Mouse (Mus musculus): ENCODE measurements around the gene Ttc39d.
"Not testable (repeated sequence)": the region's sequence is repeated elsewhere in the genome, so short reads cannot be mapped to it uniquely, and the experiment has no call there.

The Ttc39d gene

GRCm38 (mm10) chr17:80206671-80207581 lies at the start of gene Ttc39d, which contains the start of gene Srsf7:
Gene Ttc39d, plus strand, starts transcription at chr17:80207460.
Gene Srsf7, minus strand, starts transcription at chr17:80207307.
- peak; percentile 100 for DNase-seq (ENCODE audit: low spot score)

GRCm38 (mm10) chr17:80157489-80157888 lies 49.8 kb upstream of the Ttc39d start:
- DNase-seq (ENCODE audit: low spot score), result no peak

- no peak for DNase-seq (ENCODE audit: low spot score)
These were observed 46.8 kb upstream of the Ttc39d start for GRCm38 (mm10) chr17:80160454-80160853.

GRCm38 (mm10) chr17:80163991-80164390 lies 43.3 kb upstream of the Ttc39d start:
- no peak for DNase-seq (ENCODE audit: low spot score)

GRCm38 (mm10) chr17:80165741-80166140 lies 41.5 kb upstream of the Ttc39d start:
- no peak for DNase-seq (ENCODE audit: low spot score)

GRCm38 (mm10) chr17:80166346-80166745 lies 40.9 kb upstream of the Ttc39d start:
- no peak for DNase-seq (ENCODE audit: low spot score)

- DNase-seq (ENCODE audit: low spot score), result no peak
These were observed 39.8 kb upstream of the Ttc39d start for GRCm38 (mm10) chr17:80167436-80167835.

- peak; percentile 31 for DNase-seq (ENCODE audit: low spot score)
These were observed 39.4 kb upstream of the Ttc39d start for GRCm38 (mm10) chr17:80167851-80168251.

GRCm38 (mm10) chr17:80168425-80169182 lies 38.7 kb upstream of the Ttc39d start:
- peak; percentile 63 for DNase-seq (ENCODE audit: low spot score)

- DNase-seq (ENCODE audit: low spot score), result no peak
These were observed 37.5 kb upstream of the Ttc39d start for GRCm38 (mm10) chr17:80169792-80170191.

GRCm38 (mm10) chr17:80170951-80171350 lies 36.3 kb upstream of the Ttc39d start:
- DNase-seq (ENCODE audit: low spot score), result no peak

- DNase-seq (ENCODE audit: low spot score), result no peak
These were observed 35.3 kb upstream of the Ttc39d start for GRCm38 (mm10) chr17:80171948-80172347.

GRCm38 (mm10) chr17:80172761-80173160 lies 34.5 kb upstream of the Ttc39d start:
- no peak for DNase-seq (ENCODE audit: low spot score)

- no peak for DNase-seq (ENCODE audit: low spot score)
These were observed 33.6 kb upstream of the Ttc39d start for GRCm38 (mm10) chr17:80173708-80174107.

- no peak for DNase-seq (ENCODE audit: low spot score)
These were observed 33.1 kb upstream of the Ttc39d start for GRCm38 (mm10) chr17:80174146-80174545.

- no peak for DNase-seq (ENCODE audit: low spot score)
These were observed 32.4 kb upstream of the Ttc39d start for GRCm38 (mm10) chr17:80174699-80175385.

GRCm38 (mm10) chr17:80175386-80175739 lies 31.9 kb upstream of the Ttc39d start:
- no peak for DNase-seq (ENCODE audit: low spot score)

GRCm38 (mm10) chr17:80175966-80176365 lies 31.3 kb upstream of the Ttc39d start:
- no peak for DNase-seq (ENCODE audit: low spot score)

- DNase-seq (ENCODE audit: low spot score), result not testable (repeated sequence)
These were observed 28.4 kb upstream of the Ttc39d start for GRCm38 (mm10) chr17:80178846-80179245.

GRCm38 (mm10) chr17:80179959-80180358 lies 27.3 kb upstream of the Ttc39d start:
- DNase-seq (ENCODE audit: low spot score), result peak; percentile 83

GRCm38 (mm10) chr17:80180468-80180867 lies 26.8 kb upstream of the Ttc39d start:
- no peak for DNase-seq (ENCODE audit: low spot score)

- no peak for DNase-seq (ENCODE audit: low spot score)
These were observed 23.6 kb upstream of the Ttc39d start for GRCm38 (mm10) chr17:80183615-80184014.

All from retina, embryonic 14.5 days (tissue).